Mouse (Mus musculus) bone marrow macrophage, adult 2 months (primary cell): ENCODE results near the gene Mfap3l.

ENCODE experiments used
- CTCF ChIP-seq: IDR thresholded peaks from 2 replicates; pipeline ENCODE4 v1.5.1; 2012; ENCODE audit warnings: low read depth, mild to moderate bottlenecking, low read length, moderate library complexity
- POLR2A ChIP-seq: IDR thresholded peaks from 2 replicates; pipeline ENCODE4 v1.6.1; 2012; ENCODE audit warnings: mild to moderate bottlenecking, low read depth, low read length, borderline replicate concordance

DNA sequence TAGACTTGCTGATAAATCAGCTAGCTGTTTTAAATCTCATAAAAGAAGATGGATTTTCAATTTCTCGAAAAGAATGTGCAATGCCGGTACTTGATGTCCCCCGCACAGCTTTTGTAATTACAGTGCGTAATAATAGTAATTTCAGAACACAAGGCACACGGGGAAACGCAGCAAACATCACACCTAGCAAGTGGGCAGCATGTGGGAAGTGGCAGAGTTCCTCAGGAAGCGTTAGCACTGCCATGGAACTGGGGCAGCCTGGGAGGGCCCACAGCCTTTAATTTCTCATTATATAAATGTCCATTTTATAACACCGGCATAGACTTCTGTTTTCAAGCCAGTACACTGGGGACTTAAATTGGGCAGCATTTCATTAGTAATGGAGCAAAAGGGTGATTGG, 27.1 kb downstream of the Mfap3l start:
- TF ChIP-seq CTCF (no peak), POLR2A (no peak)
